In genomic region chr3:84259281-84260023, GRCm38 (mm10) we compare ENCODE assay signal across 7 mouse cellular contexts. TPM values are rescaled to one million over a fixed set of nuclear protein-coding genes. Genes with fewer than 3 reads are reported as not detected.
DNase-seq lines count a peak whose midpoint lies in the region; ATAC-seq lines count a peak whose summit lies in the region.

No protein-coding gene starts in this region.

- H3K4me1 ChIP-seq in embryonic facial prominence, embryonic 13.5 days: peaks cover 24% of the 10 kb centered on the region
- peaks cover 20% of the 10 kb centered on the region for H3K4me1 ChIP-seq in limb, embryonic 11.5 days (ENCODE audit: control insufficient read depth, insufficient read depth, low read length)
- H3K4me1 ChIP-seq in midbrain, embryonic 12.5 days: peaks cover 62% of the 10 kb centered on the region

- H3K9ac ChIP-seq in embryonic facial prominence, embryonic 13.5 days: peak overlapping the region; percentile 85
- H3K9ac ChIP-seq in limb, embryonic 11.5 days (ENCODE audit: low read length): peak overlapping the region; percentile 69
- H3K9ac ChIP-seq in midbrain, embryonic 12.5 days (replicated peaks): peak overlapping the region; percentile 93

- no peaks in the 10 kb centered on the region for H3K36me3 ChIP-seq in embryonic facial prominence, embryonic 13.5 days
- H3K36me3 ChIP-seq in limb, embryonic 11.5 days (ENCODE audit: control insufficient read depth, insufficient read depth, low read length): no peaks in the 10 kb centered on the region
- H3K36me3 ChIP-seq in midbrain, embryonic 12.5 days: no peaks in the 10 kb centered on the region; the same call in 1 of the 2 replicates

- no peaks in the 10 kb centered on the region for H3K9me3 ChIP-seq in embryonic facial prominence, embryonic 13.5 days
- H3K9me3 ChIP-seq in limb, embryonic 11.5 days (ENCODE audit: control insufficient read depth, low read length): no peaks in the 10 kb centered on the region
- no peaks in the 10 kb centered on the region for H3K9me3 ChIP-seq in midbrain, embryonic 12.5 days

- DNase-seq in adrenal gland, postnatal 14 days: peak; percentile 83
- DNase-seq in heart, adult 18-20 months: peak; percentile 82
- DNase-seq in kidney, adult 18-20 months: peak; percentile 81
- DNase-seq in limb, embryonic 11.5 days (ENCODE audit: low spot score): peak; percentile 74
- DNase-seq in spleen, adult 12 weeks (ENCODE audit: low spot score): peak; percentile 7

- 0 out of 2 replicates have a peak, but pooled peaks cover 4% of the 10 kb centered on the region for H3K27me3 ChIP-seq in embryonic facial prominence, embryonic 13.5 days
- H3K27me3 ChIP-seq in limb, embryonic 11.5 days (ENCODE audit: control insufficient read depth, insufficient read depth, low read length): no peaks in the 10 kb centered on the region; the same call in 1 of the 2 replicates
- peaks cover 4% of the 10 kb centered on the region; the same call in 1 of the 2 replicates for H3K27me3 ChIP-seq in midbrain, embryonic 12.5 days

- under 1% methylated on average over 74 of the region's 74 CpGs for WGBS in embryonic facial prominence, embryonic 13.5 days
- under 1% methylated on average over 74 of the region's 74 CpGs for WGBS in limb, embryonic 11.5 days
- WGBS in midbrain, embryonic 12.5 days: under 1% methylated on average over 74 of the region's 74 CpGs

- peak overlapping the region; percentile 71 for H3K4me3 ChIP-seq in embryonic facial prominence, embryonic 13.5 days
- H3K4me3 ChIP-seq in limb, embryonic 11.5 days (ENCODE audit: low read depth, low read length): peak overlapping the region; percentile 55
- H3K4me3 ChIP-seq in midbrain, embryonic 12.5 days: peak overlapping the region; percentile 74

- H3K4me2 ChIP-seq in embryonic facial prominence, embryonic 13.5 days: peak overlapping the region; percentile 90
- H3K4me2 ChIP-seq in limb, embryonic 11.5 days (ENCODE audit: low read depth, severe bottlenecking): peak overlapping the region; percentile 96
- H3K4me2 ChIP-seq in midbrain, embryonic 12.5 days (replicated peaks): peak overlapping the region; percentile 95

- ATAC-seq in embryonic facial prominence, embryonic 13.5 days (ENCODE audit: insufficient number of reproducible peaks, insufficient read depth, low FRiP score, low TSS enrichment, low read depth): peak; percentile 64
- 0 out of 2 replicates have a peak, but pooled peaks have one; percentile 23 for ATAC-seq in limb, embryonic 11.5 days (ENCODE audit: insufficient number of reproducible peaks, low FRiP score, low TSS enrichment, low read depth)
- peak; percentile 74 for ATAC-seq in midbrain, embryonic 12.5 days (ENCODE audit: low FRiP score, low read depth)

- H3K27ac ChIP-seq in embryonic facial prominence, embryonic 13.5 days: peak overlapping the region; percentile 89
- H3K27ac ChIP-seq in limb, embryonic 11.5 days (replicated peaks; ENCODE audit: low read depth, low read length): no peak overlapping the region
- H3K27ac ChIP-seq in midbrain, embryonic 12.5 days (replicated peaks): peak overlapping the region; percentile 89

RNA-seq across cellular contexts. Expression of gene Trim2, which starts 47.2 kb away (rescaled TPM):
- total RNA-seq in adrenal gland, postnatal 14 days (2021): 53.5 and 56.7 TPM in 2 replicates
- 25.5 and 27.9 TPM in 2 replicates for polyA plus RNA-seq in embryonic facial prominence, embryonic 13.5 days (2015; fragmentation: Nextera tagmentation; extraction: Ambion mirVana)
- total RNA-seq in heart, adult 18-20 months (2021): 1 to 10 TPM; 6.2 to 7.0 TPM
- 12.4 and 13.5 TPM in 2 replicates for polyA plus RNA-seq in limb, embryonic 11.5 days (2014; fragmentation: Nextera tagmentation; extraction: Ambion mirVana)
- polyA plus RNA-seq in midbrain, embryonic 12.5 days (2016; fragmentation: Nextera tagmentation; extraction: Ambion mirVana): 176 and 184 TPM in 2 replicates

Comparison
In these comparisons a context has a peak if more than half of its experiments do, and no peak if none do; other contexts are left out.
1. DNase-seq: peak in every context shown above with its lines; median percentile 83 in adrenal gland, postnatal 14 days; 82 in heart, adult 18-20 months; 81 in kidney, adult 18-20 months; 74 in limb, embryonic 11.5 days; 7 in spleen, adult 12 weeks.
2. ATAC-seq: peak in every context shown above with its lines; median percentile 74 in midbrain, embryonic 12.5 days; 64 in embryonic facial prominence, embryonic 13.5 days; 23 in limb, embryonic 11.5 days.